Mouse (Mus musculus): ENCODE measurements around the gene Polr3b. TPM values are rescaled to one million over a fixed set of nuclear protein-coding genes. Genes with fewer than 3 reads are reported as not detected.

Polr3b gene
- polyA plus RNA-seq, 1 experiment, result 0.47 TPM

DNA sequence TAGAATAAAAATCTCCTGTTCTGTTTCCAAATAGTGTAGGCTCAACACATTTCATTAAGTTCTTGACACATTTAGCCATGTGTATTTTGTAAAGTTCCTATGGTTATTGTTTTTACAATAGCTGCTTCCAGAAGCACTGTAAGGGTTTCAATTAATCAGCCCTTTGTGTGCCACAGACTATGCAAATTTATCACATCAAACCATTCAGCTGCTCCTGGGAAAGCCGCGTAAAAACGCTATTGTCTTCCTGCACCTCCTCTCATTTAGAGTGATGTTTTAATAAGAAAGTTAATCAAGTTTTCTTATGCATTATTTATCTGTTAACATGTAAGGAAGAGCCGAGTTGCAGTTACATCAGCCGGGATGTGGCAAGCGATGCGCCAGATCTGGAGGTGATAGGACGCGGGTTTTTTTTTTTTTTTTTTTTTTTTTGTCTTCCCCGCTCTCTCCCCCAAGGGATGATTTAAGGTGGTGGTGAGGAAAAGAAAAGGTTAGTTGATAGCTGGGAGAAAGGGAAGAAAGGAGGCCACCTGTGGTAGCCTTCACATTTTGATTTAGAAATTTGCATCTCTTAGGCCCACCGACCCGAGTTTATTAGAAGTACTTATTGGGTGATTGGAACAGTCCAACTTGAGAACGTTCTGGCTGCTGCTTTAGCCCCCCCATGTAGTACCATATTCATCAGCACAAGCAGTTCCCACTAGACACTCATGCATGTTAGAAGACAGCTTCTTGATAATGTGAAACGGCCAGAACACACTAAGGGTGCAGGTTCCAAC is 85.8 kb downstream of the Polr3b start:
- Histone ChIP-seq H3K36me3 (ENCODE audit: control insufficient read depth) (peaks cover 28% of the 10 kb centered on the region), H3K27me3 (ENCODE audit: control insufficient read depth) (no peaks in the 10 kb centered on the region), H3K4me1 (ENCODE audit: control insufficient read depth) (no peaks in the 10 kb centered on the region)

DNA sequence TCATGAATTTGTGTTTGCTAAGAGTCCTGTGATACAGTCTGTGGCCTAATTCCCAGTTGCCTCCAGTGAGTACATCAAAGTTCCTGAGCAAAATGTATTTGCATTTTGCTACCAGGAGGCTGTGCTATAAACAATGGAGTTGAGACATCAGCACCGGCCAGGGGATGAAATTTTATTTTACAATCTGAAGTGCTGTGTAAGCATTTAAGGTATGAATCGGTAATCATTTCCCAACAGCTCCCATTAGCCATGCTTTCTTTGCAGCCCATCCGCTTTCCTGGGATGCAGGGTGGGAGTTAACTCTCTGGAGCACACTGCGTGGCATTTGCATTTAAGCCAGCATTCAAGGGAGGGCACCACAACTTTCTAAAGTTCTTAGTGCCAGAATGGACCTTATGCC is 88.1 kb downstream of the Polr3b start:
- no peaks in the 10 kb centered on the region for H3K9me3 ChIP-seq (ENCODE audit: control insufficient read depth, low read length)
- H3K36me3 ChIP-seq (ENCODE audit: control insufficient read depth), result peaks cover 44% of the 10 kb centered on the region
- TF ChIP-seq GATA1 (IDR thresholded peaks at IDR 0.05; ENCODE audit: low read length) (no peak), TAL1 (IDR thresholded peaks at IDR 0.05; ENCODE audit: low read length) (no peak)
- H3K4me3 ChIP-seq (replicated peaks), result no peak overlapping the region
- H3K4me1 ChIP-seq (ENCODE audit: control insufficient read depth), result no peaks in the 10 kb centered on the region
- H3K27me3 ChIP-seq (ENCODE audit: control insufficient read depth), result no peaks in the 10 kb centered on the region

More for the DNA sequence above, 85.8 kb downstream of the Polr3b start:
- no peak for TF ChIP-seq TAL1 (IDR thresholded peaks at IDR 0.05; ENCODE audit: low read length)
- no peak overlapping the region for H3K4me3 ChIP-seq (replicated peaks)
- no peaks in the 10 kb centered on the region for H3K9me3 ChIP-seq (ENCODE audit: control insufficient read depth, low read length)

DNA sequence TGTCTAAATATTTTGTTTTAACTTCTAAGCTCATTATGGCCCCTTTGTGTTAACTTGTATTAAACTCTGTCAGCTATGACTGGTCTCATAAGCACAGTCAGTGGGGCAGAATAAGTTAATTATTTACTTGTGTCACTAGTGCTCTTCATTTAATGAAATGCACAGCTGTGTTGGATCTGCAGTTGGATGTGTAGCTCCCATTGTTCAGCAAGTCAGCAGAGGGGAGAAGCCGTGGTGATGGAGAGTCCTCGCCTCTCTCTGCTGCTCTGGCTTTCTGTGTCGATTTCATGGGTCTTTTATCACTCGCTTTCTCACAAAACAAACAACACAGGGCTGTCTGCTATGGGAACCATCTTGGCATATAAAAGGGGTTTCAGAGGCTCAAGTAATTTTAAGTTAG is 88.7 kb downstream of the Polr3b start:
- no peak for TF ChIP-seq TAL1 (IDR thresholded peaks at IDR 0.05; ENCODE audit: low read length)
- TF ChIP-seq GATA1 (IDR thresholded peaks at IDR 0.05; ENCODE audit: low read length), result no peak
- Histone ChIP-seq H3K27me3 (ENCODE audit: control insufficient read depth) (no peaks in the 10 kb centered on the region), H3K36me3 (ENCODE audit: control insufficient read depth) (peaks cover 44% of the 10 kb centered on the region), H3K9me3 (ENCODE audit: control insufficient read depth, low read length) (no peaks in the 10 kb centered on the region), H3K4me1 (ENCODE audit: control insufficient read depth) (no peaks in the 10 kb centered on the region), H3K4me3 (replicated peaks) (no peak overlapping the region)

DNA sequence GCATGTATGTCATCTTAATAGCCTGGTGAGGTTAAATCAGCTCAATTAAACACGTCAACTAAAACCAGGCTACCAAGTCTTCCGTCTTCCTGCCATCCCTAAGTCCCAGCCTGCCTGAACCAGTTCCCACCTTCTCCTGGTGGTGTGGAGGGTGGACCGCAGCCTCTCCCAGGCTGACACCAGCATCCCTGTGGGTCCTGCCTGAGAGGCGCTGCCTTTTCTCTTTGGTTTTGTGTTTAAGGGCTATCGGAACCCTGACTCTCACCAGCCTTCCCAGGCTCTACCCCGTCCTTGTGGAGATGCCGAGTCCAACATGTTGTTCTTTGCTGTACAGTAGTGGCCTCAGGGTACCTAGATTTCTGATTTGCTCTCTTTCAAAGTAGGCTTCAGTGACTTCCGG is 89.4 kb downstream of the Polr3b start:
- TF ChIP-seq GATA1 (IDR thresholded peaks at IDR 0.05; ENCODE audit: low read length) (no peak), TAL1 (IDR thresholded peaks at IDR 0.05; ENCODE audit: low read length) (no peak)
- Histone ChIP-seq H3K27me3 (ENCODE audit: control insufficient read depth) (no peaks in the 10 kb centered on the region), H3K9me3 (ENCODE audit: control insufficient read depth, low read length) (no peaks in the 10 kb centered on the region), H3K36me3 (ENCODE audit: control insufficient read depth) (peaks cover 48% of the 10 kb centered on the region), H3K4me1 (ENCODE audit: control insufficient read depth) (no peaks in the 10 kb centered on the region), H3K4me3 (replicated peaks) (no peak overlapping the region)

DNA sequence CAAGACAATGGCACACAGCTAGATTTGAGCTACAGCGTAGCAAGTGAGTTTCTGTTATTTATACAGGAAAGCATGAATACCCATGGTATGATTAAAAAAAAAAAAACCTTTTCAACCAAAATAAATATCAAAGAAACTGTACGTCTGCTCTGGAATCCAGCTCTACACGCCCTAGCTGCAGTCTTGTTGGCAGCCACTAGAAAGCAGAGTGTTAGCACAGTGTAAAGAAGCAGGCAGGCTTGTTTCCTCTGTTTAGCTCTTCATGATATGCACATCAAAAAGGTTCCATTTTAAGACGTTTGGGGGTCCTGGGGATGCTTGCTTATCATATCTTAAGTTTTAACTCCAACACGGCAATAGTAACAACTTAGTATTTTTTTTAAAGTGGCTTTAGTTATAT is 89.8 kb downstream of the Polr3b start:
- H3K4me3 ChIP-seq (replicated peaks), result no peak overlapping the region
- TF ChIP-seq GATA1 (IDR thresholded peaks at IDR 0.05; ENCODE audit: low read length) (no peak), TAL1 (IDR thresholded peaks at IDR 0.05; ENCODE audit: low read length) (no peak)
- peaks cover 52% of the 10 kb centered on the region for H3K36me3 ChIP-seq (ENCODE audit: control insufficient read depth)
- H3K9me3 ChIP-seq (ENCODE audit: control insufficient read depth, low read length), result no peaks in the 10 kb centered on the region
- no peaks in the 10 kb centered on the region for H3K27me3 ChIP-seq (ENCODE audit: control insufficient read depth)
- H3K4me1 ChIP-seq (ENCODE audit: control insufficient read depth), result no peaks in the 10 kb centered on the region

DNA sequence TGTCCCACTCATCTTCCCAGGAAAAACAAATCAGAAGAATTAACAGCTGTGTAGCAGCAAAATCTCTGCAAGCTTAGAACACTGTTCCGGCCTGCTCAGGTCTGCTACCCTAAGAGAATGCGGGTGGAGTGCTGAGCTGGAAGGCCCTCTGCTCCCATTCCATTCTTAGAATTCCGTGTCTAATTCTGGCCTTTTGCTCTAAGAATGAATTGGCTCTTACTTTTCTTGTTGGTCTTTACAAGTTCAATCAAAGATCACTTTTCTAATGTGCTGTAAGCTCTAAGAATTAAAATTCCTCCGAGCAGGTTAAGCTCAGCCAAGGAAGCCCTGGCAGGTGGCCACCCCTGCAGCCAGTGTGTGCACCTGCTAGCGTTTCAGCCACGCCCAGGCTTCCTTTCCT is 90.4 kb downstream of the Polr3b start:
- peaks cover 56% of the 10 kb centered on the region for H3K36me3 ChIP-seq (ENCODE audit: control insufficient read depth)
- H3K4me1 ChIP-seq (ENCODE audit: control insufficient read depth), result no peaks in the 10 kb centered on the region
- TF ChIP-seq GATA1 (IDR thresholded peaks at IDR 0.05; ENCODE audit: low read length) (no peak), TAL1 (IDR thresholded peaks at IDR 0.05; ENCODE audit: low read length) (no peak)
- H3K4me3 ChIP-seq (replicated peaks), result no peak overlapping the region
- H3K27me3 ChIP-seq (ENCODE audit: control insufficient read depth), result no peaks in the 10 kb centered on the region
- H3K9me3 ChIP-seq (ENCODE audit: control insufficient read depth, low read length), result no peaks in the 10 kb centered on the region

DNA sequence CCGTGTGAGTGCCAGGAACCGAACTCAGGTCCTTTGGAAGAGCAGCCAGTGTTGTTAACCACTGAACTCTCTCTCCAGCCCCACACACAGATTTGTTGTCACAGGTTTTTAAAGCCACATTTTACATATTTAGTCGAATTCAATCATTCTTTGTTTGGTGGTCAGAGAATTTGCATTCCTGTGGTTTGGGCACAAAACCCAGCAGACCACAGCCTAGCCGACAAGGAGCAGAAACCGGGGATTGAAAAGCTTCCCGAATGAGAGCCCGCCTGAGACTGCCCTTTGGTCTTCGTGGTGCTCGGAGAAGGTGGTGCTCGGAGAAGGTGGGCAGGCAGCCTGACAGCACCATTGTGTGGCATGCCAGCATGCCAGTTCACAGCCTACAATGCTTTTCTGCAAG is 91.0 kb downstream of the Polr3b start:
- TF ChIP-seq TAL1 (IDR thresholded peaks at IDR 0.05; ENCODE audit: low read length) (no peak), GATA1 (IDR thresholded peaks at IDR 0.05; ENCODE audit: low read length) (no peak)

DNA sequence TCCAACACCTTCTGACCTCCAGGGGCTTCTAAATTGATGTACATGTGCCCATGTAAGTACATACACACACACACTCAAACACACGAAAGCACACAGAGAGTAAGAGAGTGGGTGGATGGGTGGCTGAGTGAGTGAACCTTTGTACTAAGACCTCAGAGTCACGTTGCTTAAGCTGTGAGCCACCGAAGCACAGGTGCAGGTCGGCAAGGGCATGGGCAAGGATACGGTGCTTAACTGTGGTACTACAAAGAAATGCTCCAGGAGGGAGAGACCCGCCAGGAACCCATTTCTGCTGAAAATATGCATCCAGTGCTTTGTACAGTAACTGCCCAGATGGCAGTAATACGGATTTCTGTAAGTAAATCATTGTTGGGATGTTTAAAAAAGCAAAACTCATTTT is 93.5 kb downstream of the Polr3b start:
- Histone ChIP-seq H3K9me3 (ENCODE audit: control insufficient read depth, low read length) (no peaks in the 10 kb centered on the region), H3K36me3 (ENCODE audit: control insufficient read depth) (peaks cover 64% of the 10 kb centered on the region), H3K4me1 (ENCODE audit: control insufficient read depth) (no peaks in the 10 kb centered on the region), H3K27me3 (ENCODE audit: control insufficient read depth) (no peaks in the 10 kb centered on the region), H3K4me3 (replicated peaks) (no peak overlapping the region)
- TF ChIP-seq TAL1 (IDR thresholded peaks at IDR 0.05; ENCODE audit: low read length), result no peak
- no peak for TF ChIP-seq GATA1 (IDR thresholded peaks at IDR 0.05; ENCODE audit: low read length)

More for the DNA sequence above, 91.0 kb downstream of the Polr3b start:
- Histone ChIP-seq H3K4me3 (replicated peaks) (no peak overlapping the region), H3K4me1 (ENCODE audit: control insufficient read depth) (no peaks in the 10 kb centered on the region), H3K27me3 (ENCODE audit: control insufficient read depth) (no peaks in the 10 kb centered on the region), H3K36me3 (ENCODE audit: control insufficient read depth) (peaks cover 59% of the 10 kb centered on the region), H3K9me3 (ENCODE audit: control insufficient read depth, low read length) (no peaks in the 10 kb centered on the region)

DNA sequence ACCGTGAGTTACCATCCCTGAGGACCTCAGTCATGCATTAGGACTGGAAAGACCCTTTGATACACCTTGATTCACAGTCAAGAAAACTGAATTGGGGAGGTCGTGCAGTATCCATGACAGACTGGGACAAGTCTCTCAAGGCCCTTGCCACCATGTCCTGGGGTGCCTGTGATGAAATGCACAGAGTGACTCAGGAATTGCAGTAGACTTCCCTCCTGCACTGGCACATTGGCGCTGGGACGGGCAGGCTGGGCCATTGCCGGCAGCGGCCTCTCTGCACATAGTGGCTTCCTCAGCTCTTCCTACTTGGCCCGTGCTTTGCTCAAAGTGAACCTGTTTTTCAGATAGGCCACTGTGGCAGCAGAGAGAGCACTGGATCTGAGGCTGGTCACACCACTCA is 94.5 kb downstream of the Polr3b start:
- no peak for TF ChIP-seq TAL1 (IDR thresholded peaks at IDR 0.05; ENCODE audit: low read length)
- no peak for TF ChIP-seq GATA1 (IDR thresholded peaks at IDR 0.05; ENCODE audit: low read length)
- no peaks in the 10 kb centered on the region for H3K27me3 ChIP-seq (ENCODE audit: control insufficient read depth)
- H3K9me3 ChIP-seq (ENCODE audit: control insufficient read depth, low read length), result no peaks in the 10 kb centered on the region
- peaks cover 71% of the 10 kb centered on the region for H3K36me3 ChIP-seq (ENCODE audit: control insufficient read depth)
- no peaks in the 10 kb centered on the region for H3K4me1 ChIP-seq (ENCODE audit: control insufficient read depth)
- H3K4me3 ChIP-seq (replicated peaks), result no peak overlapping the region

DNA sequence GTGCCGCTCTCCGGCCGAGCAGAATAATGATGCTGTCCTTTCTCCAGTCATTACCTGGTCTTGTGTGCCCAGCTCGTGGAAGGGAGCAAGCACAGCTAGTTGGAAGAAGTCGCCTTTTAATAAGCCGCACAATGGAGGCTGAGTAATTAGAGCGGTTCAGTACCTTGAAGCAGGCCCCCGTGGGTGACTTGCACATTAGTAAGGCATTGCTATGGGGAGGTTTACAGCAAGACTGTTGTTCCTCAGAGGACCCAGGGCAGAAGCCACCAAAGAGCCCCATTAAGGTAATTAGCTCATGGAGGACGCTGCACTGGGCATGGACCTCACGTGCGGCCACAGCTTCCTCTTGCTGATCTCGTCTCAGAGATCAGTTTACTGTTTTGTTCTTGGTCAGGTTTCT is 100.6 kb downstream of the Polr3b start:
- H3K36me3 ChIP-seq (ENCODE audit: control insufficient read depth), result peaks cover 69% of the 10 kb centered on the region
- no peaks in the 10 kb centered on the region for H3K27me3 ChIP-seq (ENCODE audit: control insufficient read depth)
- H3K4me1 ChIP-seq (ENCODE audit: control insufficient read depth), result no peaks in the 10 kb centered on the region
- TF ChIP-seq TAL1 (IDR thresholded peaks at IDR 0.05; ENCODE audit: low read length), result no peak
- no peak for TF ChIP-seq GATA1 (IDR thresholded peaks at IDR 0.05; ENCODE audit: low read length)
- H3K9me3 ChIP-seq (ENCODE audit: control insufficient read depth, low read length), result no peaks in the 10 kb centered on the region
- H3K4me3 ChIP-seq (replicated peaks), result no peak overlapping the region
